Mouse (Mus musculus): Measurements from ENCODE around the gene Stx11. TPM values are rescaled to one million over a fixed set of nuclear protein-coding genes. Genes with fewer than 3 reads are reported as not detected.
A peak's percentile ranks its signal among the peaks of the same experiment; 100 is the strongest.

Stx11 gene
- polyA plus RNA-seq, 1 experiment from 2014 or later: 1.0 TPM

DNA sequence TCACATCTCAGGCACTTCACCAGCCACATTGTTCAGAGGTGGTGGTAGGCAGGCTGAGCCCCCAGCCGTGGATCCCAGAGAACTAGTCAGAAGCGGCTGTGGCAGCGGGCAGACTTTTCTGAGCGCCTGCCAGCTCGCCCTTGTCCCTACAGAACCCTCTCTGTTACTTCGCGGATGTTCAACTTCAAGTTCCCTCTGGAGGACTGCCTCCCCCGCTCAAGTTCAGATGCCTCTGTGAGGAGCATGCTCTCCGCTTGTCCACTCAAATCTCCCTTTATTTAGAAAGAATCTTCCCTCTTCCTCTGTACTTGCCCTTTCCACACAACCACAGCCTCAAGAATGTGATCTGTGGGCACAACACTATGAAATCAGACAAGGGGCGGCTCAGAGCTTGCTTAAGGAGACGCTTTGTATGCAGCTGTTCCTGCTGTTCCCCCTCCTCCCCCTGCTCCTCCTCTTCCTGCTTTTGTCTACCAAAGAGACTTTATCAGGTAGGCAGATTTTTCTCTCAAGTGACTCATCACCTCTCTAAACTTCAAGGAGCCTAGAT lies 52.0 kb downstream of the Stx11 start:
- whole genome bisulfite sequencing: 61% methylated on average over 11 of the region's 11 CpGs
- no peaks in the 10 kb centered on the region for H3K4me1 ChIP-seq (replicated peaks; ENCODE audit: control insufficient read depth, insufficient read depth, low read length)
- no peak overlapping the region for H3K9ac ChIP-seq (ENCODE audit: low read depth, low read length)
- H3K27me3 ChIP-seq (replicated peaks; ENCODE audit: control insufficient read depth, insufficient read depth, low read length): no peaks in the 10 kb centered on the region
- no peak for TF ChIP-seq CTCF (IDR thresholded peaks at IDR 0.05; ENCODE audit: low read depth)
- H3K4me3 ChIP-seq (ENCODE audit: low read depth, low read length): no peak overlapping the region
- H3K4me2 ChIP-seq (replicated peaks; ENCODE audit: low read depth): peak overlapping the region; percentile 43
- H3K36me3 ChIP-seq (ENCODE audit: control insufficient read depth, insufficient read depth): no peaks in the 10 kb centered on the region
- ATAC-seq: no peak
- H3K27ac ChIP-seq (ENCODE audit: low read depth, low read length): no peak overlapping the region
- no peaks in the 10 kb centered on the region for H3K9me3 ChIP-seq (ENCODE audit: control insufficient read depth)

DNA sequence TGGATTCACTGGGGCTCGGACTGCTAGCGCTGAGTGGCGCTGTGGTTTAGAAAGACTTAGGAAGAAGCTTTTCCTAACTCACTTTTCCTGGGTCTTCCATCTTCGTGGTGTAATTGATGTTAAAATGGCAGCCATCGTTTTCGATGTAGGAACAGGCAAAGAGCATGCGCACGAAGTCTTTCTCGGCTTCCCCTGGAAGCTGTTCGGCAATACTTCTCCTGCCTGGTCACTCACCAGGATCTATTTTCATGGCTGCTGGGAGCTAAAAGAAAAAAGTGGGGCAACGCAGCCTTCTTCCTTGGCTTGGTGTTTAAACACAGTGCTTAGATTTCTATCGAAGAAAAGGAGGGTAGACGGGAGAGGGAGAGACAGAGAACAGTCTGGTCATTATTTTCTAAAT lies 52.6 kb downstream of the Stx11 start:
- WGBS: 86% methylated on average over 13 of the region's 13 CpGs
- Histone ChIP-seq H3K4me3 (ENCODE audit: low read depth, low read length) (no peak overlapping the region), H3K27ac (ENCODE audit: low read depth, low read length) (no peak overlapping the region), H3K4me2 (replicated peaks; ENCODE audit: low read depth) (no peak overlapping the region), H3K36me3 (ENCODE audit: control insufficient read depth, insufficient read depth) (no peaks in the 10 kb centered on the region), H3K9me3 (ENCODE audit: control insufficient read depth) (no peaks in the 10 kb centered on the region), H3K4me1 (replicated peaks; ENCODE audit: control insufficient read depth, insufficient read depth, low read length) (no peaks in the 10 kb centered on the region), H3K27me3 (replicated peaks; ENCODE audit: control insufficient read depth, insufficient read depth, low read length) (no peaks in the 10 kb centered on the region), H3K9ac (ENCODE audit: low read depth, low read length) (no peak overlapping the region)
- no peak for TF ChIP-seq CTCF (IDR thresholded peaks at IDR 0.05; ENCODE audit: low read depth)
- ATAC-seq: no peak

DNA sequence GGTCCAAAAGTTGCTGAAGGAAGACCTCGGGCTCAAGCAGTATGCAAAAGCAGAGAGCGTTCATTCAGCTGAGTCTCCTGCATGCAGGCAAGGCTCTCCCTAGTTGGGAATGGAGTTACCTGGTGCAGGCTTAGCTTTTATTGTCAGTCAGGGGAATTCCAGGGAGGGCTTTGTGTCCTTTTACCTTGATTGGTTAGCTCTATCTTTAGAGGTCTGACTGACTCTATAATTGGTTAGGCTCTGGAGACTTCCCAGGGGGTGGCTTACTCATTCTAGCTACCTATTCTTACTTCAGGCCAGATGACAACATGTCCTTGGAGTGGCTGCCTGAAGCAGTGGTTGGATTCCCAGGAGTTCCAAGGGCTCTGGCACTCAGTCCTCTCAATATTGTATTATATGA lies 54.2 kb downstream of the Stx11 start:
- Histone ChIP-seq H3K27me3 (replicated peaks; ENCODE audit: control insufficient read depth, insufficient read depth, low read length) (no peaks in the 10 kb centered on the region), H3K4me3 (ENCODE audit: low read depth, low read length) (no peak overlapping the region), H3K27ac (ENCODE audit: low read depth, low read length) (no peak overlapping the region), H3K36me3 (ENCODE audit: control insufficient read depth, insufficient read depth) (no peaks in the 10 kb centered on the region), H3K9me3 (ENCODE audit: control insufficient read depth) (no peaks in the 10 kb centered on the region), H3K4me2 (replicated peaks; ENCODE audit: low read depth) (no peak overlapping the region), H3K4me1 (replicated peaks; ENCODE audit: control insufficient read depth, insufficient read depth, low read length) (no peaks in the 10 kb centered on the region), H3K9ac (ENCODE audit: low read depth, low read length) (no peak overlapping the region)
- ATAC-seq: no peak
- 83% methylated on average over 2 of the region's 2 CpGs for WGBS
- no peak for TF ChIP-seq CTCF (IDR thresholded peaks at IDR 0.05; ENCODE audit: low read depth)

DNA sequence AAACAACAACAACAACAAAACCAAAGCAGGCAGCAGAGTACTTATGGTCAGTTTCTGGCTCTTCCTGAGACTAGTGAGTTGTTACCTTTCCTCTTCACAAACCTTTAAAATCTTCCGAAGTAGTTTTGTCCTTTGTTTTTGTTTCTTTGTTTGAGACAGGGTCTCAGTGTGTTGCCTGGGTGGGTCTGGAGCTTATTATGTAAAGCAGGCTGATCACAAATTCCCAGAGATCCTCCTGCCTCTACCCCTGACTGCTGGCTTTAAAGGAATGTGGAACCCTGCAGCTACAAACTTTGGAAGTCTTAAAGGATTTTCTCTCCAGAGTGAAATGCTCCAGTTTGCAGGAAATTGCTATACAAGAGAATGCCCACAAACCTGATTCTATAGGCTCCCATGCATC lies 54.9 kb downstream of the Stx11 start:
- no peak for TF ChIP-seq CTCF (IDR thresholded peaks at IDR 0.05; ENCODE audit: low read depth)
- no peak overlapping the region for H3K4me2 ChIP-seq (replicated peaks; ENCODE audit: low read depth)
- ATAC-seq: no peak
- no peak overlapping the region for H3K4me3 ChIP-seq (ENCODE audit: low read depth, low read length)
- H3K4me1 ChIP-seq (replicated peaks; ENCODE audit: control insufficient read depth, insufficient read depth, low read length): no peaks in the 10 kb centered on the region
- H3K9me3 ChIP-seq (ENCODE audit: control insufficient read depth): no peaks in the 10 kb centered on the region
- no peaks in the 10 kb centered on the region for H3K36me3 ChIP-seq (ENCODE audit: control insufficient read depth, insufficient read depth)
- H3K27ac ChIP-seq (ENCODE audit: low read depth, low read length): no peak overlapping the region
- H3K27me3 ChIP-seq (replicated peaks; ENCODE audit: control insufficient read depth, insufficient read depth, low read length): no peaks in the 10 kb centered on the region
- 50% methylated on average over 1 of the region's 1 CpGs for WGBS
- no peak overlapping the region for H3K9ac ChIP-seq (ENCODE audit: low read depth, low read length)

DNA sequence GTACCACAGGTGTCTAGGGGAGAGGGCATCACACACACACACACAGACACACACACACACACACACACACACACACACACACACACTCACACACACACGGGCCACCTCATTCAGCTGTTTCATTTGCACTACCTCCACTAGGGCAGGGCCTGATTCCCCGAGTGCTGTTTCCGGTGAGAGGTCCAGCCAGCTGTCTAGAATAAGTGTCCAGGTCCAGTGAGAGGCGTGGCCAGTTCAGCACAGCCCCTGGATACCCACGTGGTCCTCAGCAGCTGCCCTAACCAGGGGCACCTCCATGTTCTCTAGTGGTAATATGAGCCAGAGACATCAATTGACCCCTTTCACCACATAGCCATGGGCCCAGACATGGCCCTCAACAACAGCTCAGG lies 60.0 kb downstream of the Stx11 start:
- no peak for ATAC-seq
- H3K9me3 ChIP-seq (ENCODE audit: control insufficient read depth): no peaks in the 10 kb centered on the region
- no peak overlapping the region for H3K4me2 ChIP-seq (replicated peaks; ENCODE audit: low read depth)
- H3K4me1 ChIP-seq (replicated peaks; ENCODE audit: control insufficient read depth, insufficient read depth, low read length): no peaks in the 10 kb centered on the region
- H3K36me3 ChIP-seq (ENCODE audit: control insufficient read depth, insufficient read depth): no peaks in the 10 kb centered on the region
- H3K27ac ChIP-seq (ENCODE audit: low read depth, low read length): no peak overlapping the region
- 62% methylated on average over 5 of the region's 5 CpGs for WGBS
- H3K9ac ChIP-seq (ENCODE audit: low read depth, low read length): no peak overlapping the region
- TF ChIP-seq CTCF (IDR thresholded peaks at IDR 0.05; ENCODE audit: low read depth): no peak
- no peak overlapping the region for H3K4me3 ChIP-seq (ENCODE audit: low read depth, low read length)
- H3K27me3 ChIP-seq (replicated peaks; ENCODE audit: control insufficient read depth, insufficient read depth, low read length): no peaks in the 10 kb centered on the region

DNA sequence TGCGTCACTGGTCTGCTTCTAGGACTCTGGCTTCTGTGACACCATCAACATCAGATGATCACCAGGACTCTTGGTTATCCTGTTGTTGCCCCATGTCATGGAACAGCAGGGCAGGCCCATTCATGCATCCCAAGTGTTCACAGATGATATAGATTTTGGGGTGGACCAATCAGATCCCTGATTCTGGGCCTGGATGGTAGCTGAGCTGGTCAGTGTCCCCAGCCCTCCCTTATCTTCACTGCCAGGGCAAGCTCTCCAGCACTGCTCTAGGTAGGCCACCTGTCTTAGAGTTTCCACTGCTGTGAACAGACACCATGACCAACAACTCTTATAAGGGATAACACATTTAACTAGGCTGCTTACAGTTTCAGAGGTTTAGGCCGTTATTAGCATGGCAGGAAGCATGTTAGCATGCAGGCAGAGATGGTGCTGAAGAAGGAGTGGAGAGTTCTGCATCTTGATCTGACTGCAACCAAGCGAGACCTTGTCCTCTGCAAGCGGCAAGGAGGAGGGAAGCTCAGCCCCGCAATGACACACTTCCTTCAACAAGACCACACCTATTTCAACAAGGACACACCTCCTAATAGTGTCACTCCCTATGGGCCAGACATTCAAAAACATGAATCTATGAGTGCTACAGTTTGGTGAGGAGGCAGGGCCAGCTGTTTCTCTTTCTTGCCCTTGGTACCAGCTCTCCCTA lies 60.5 kb downstream of the Stx11 start:
- Histone ChIP-seq H3K27me3 (replicated peaks; ENCODE audit: control insufficient read depth, insufficient read depth, low read length) (no peaks in the 10 kb centered on the region), H3K4me3 (ENCODE audit: low read depth, low read length) (no peak overlapping the region), H3K4me2 (replicated peaks; ENCODE audit: low read depth) (no peak overlapping the region), H3K27ac (ENCODE audit: low read depth, low read length) (no peak overlapping the region), H3K9me3 (ENCODE audit: control insufficient read depth) (no peaks in the 10 kb centered on the region), H3K36me3 (ENCODE audit: control insufficient read depth, insufficient read depth) (no peaks in the 10 kb centered on the region), H3K9ac (ENCODE audit: low read depth, low read length) (no peak overlapping the region), H3K4me1 (replicated peaks; ENCODE audit: control insufficient read depth, insufficient read depth, low read length) (no peaks in the 10 kb centered on the region)
- no peak for TF ChIP-seq CTCF (IDR thresholded peaks at IDR 0.05; ENCODE audit: low read depth)
- no peak for ATAC-seq
- WGBS: 71% methylated on average over 5 of the region's 5 CpGs

All from intestine, postnatal 0 days (tissue).